Mouse (Mus musculus): ENCODE data around the gene Atp13a2. TPM values are rescaled to one million over a fixed set of nuclear protein-coding genes. Genes with fewer than 3 reads are reported as not detected.

The Atp13a2 gene
- total RNA-seq, 2 experiments from 2014 or later: 16.1 to 17.0 TPM

- intact Hi-C loops (cut with DNase I; ENCODE audit: low total_unique reads): loop anchor here (5.0 kb wide), 1 partner anchor 58 kb away; no protein-coding TSS in a partner anchor
- no peak for DNase-seq
Measured at GRCm38 (mm10) chr4:140959715-140960479, 26.8 kb upstream of the Atp13a2 start.

- DNase-seq: peak; percentile 98
- intact Hi-C loops (cut with DNase I; ENCODE audit: low total_unique reads): no loop called here
Measured at GRCm38 (mm10) chr4:140960781-140961466, 25.7 kb upstream of the Atp13a2 start, which contains the start of gene Sdhb. TSS of gene Sdhb (plus strand) at chr4:140961203.

GRCm38 (mm10) chr4:140961467-140962206, 25.0 kb upstream of the Atp13a2 start:
- intact Hi-C loops (cut with DNase I; ENCODE audit: low total_unique reads): no loop called here
- DNase-seq: no peak

GRCm38 (mm10) chr4:140962207-140962909, 24.3 kb upstream of the Atp13a2 start:
- intact Hi-C loops (cut with DNase I; ENCODE audit: low total_unique reads): no loop called here
- no peak for DNase-seq

GRCm38 (mm10) chr4:140962950-140963349, 23.7 kb upstream of the Atp13a2 start:
- intact Hi-C loops (cut with DNase I; ENCODE audit: low total_unique reads): no loop called here
- DNase-seq: peak; percentile 56

- no peak for DNase-seq
Measured at GRCm38 (mm10) chr4:140963941-140964597, 22.6 kb upstream of the Atp13a2 start.

GRCm38 (mm10) chr4:140964620-140965019, 22.1 kb upstream of the Atp13a2 start:
- peak; percentile 61 for DNase-seq
- intact Hi-C loops (cut with DNase I; ENCODE audit: low total_unique reads): loop anchor here (2.0 kb wide), 1 partner anchor 66 kb away; no protein-coding TSS in a partner anchor

More at GRCm38 (mm10) chr4:140963941-140964597, 22.6 kb upstream of the Atp13a2 start:
- intact Hi-C loops (cut with DNase I; ENCODE audit: low total_unique reads): loop anchor here (2.0 kb wide), 1 partner anchor 67 kb away; no protein-coding TSS in a partner anchor

- DNase-seq: no peak
- intact Hi-C loops (cut with DNase I; ENCODE audit: low total_unique reads): no loop called here
Measured at GRCm38 (mm10) chr4:140967386-140968159, 19.1 kb upstream of the Atp13a2 start.

- intact Hi-C loops (cut with DNase I; ENCODE audit: low total_unique reads): no loop called here
- DNase-seq: peak; percentile 1
Measured at GRCm38 (mm10) chr4:140971691-140972090, 15.0 kb upstream of the Atp13a2 start.

- intact Hi-C loops (cut with DNase I; ENCODE audit: low total_unique reads): no loop called here
- no peak for DNase-seq
Measured at GRCm38 (mm10) chr4:140974408-140974807, 12.3 kb upstream of the Atp13a2 start.

GRCm38 (mm10) chr4:140975356-140975755, 11.3 kb upstream of the Atp13a2 start:
- intact Hi-C loops (cut with DNase I; ENCODE audit: low total_unique reads): no loop called here
- no peak for DNase-seq

GRCm38 (mm10) chr4:140977278-140977677, 9.4 kb upstream of the Atp13a2 start:
- no peak for DNase-seq
- intact Hi-C loops (cut with DNase I; ENCODE audit: low total_unique reads): no loop called here

- no peak for DNase-seq
- intact Hi-C loops (cut with DNase I; ENCODE audit: low total_unique reads): no loop called here
Measured at GRCm38 (mm10) chr4:140977886-140978692, 8.6 kb upstream of the Atp13a2 start.

GRCm38 (mm10) chr4:140981605-140982004, 5.1 kb upstream of the Atp13a2 start:
- DNase-seq: no peak
- intact Hi-C loops (cut with DNase I; ENCODE audit: low total_unique reads): no loop called here

- intact Hi-C loops (cut with DNase I; ENCODE audit: low total_unique reads): no loop called here
- no peak for DNase-seq
Measured at GRCm38 (mm10) chr4:140982808-140983207, 3.9 kb upstream of the Atp13a2 start.

- intact Hi-C loops (cut with DNase I; ENCODE audit: low total_unique reads): no loop called here
- peak; percentile 65 for DNase-seq
Measured at GRCm38 (mm10) chr4:140983442-140983841, 3.2 kb upstream of the Atp13a2 start.

- no peak for DNase-seq
- intact Hi-C loops (cut with DNase I; ENCODE audit: low total_unique reads): no loop called here
Measured at GRCm38 (mm10) chr4:140984544-140984943, 2.1 kb upstream of the Atp13a2 start.

Data from gastrocnemius, postnatal 14 days (tissue).